Mouse (Mus musculus): ENCODE results near the gene Cdc42ep4.

Cdc42ep4 gene

GRCm38 (mm10) chr11:113751484-113752084 lies at the start of gene Cdc42ep4:
TSS of gene Cdc42ep4 (minus strand) at chr11:113751881.
- peak; percentile 76 for DNase-seq

GRCm38 (mm10) chr11:113800026-113800425 lies 48.3 kb upstream of the Cdc42ep4 start:
- no peak for DNase-seq

GRCm38 (mm10) chr11:113799041-113799447 lies 47.4 kb upstream of the Cdc42ep4 start:
- DNase-seq, result no peak

GRCm38 (mm10) chr11:113798011-113798410 lies 46.3 kb upstream of the Cdc42ep4 start:
- peak; percentile 69 for DNase-seq

- no peak for DNase-seq
These were observed 45.6 kb upstream of the Cdc42ep4 start for GRCm38 (mm10) chr11:113797014-113797983.

- DNase-seq, result no peak
These were observed 44.2 kb upstream of the Cdc42ep4 start for GRCm38 (mm10) chr11:113795846-113796245.

- peak; percentile 26 for DNase-seq
These were observed 39.9 kb upstream of the Cdc42ep4 start for GRCm38 (mm10) chr11:113791357-113792215.

- no peak for DNase-seq
These were observed 37.4 kb upstream of the Cdc42ep4 start for GRCm38 (mm10) chr11:113789101-113789500.

- DNase-seq, result no peak
These were observed 36.6 kb upstream of the Cdc42ep4 start for GRCm38 (mm10) chr11:113788183-113788789.

- DNase-seq, result no peak
These were observed 35.9 kb upstream of the Cdc42ep4 start for GRCm38 (mm10) chr11:113787432-113788182.

GRCm38 (mm10) chr11:113787009-113787408 lies 35.3 kb upstream of the Cdc42ep4 start:
- DNase-seq, result no peak

GRCm38 (mm10) chr11:113786395-113786794 lies 34.7 kb upstream of the Cdc42ep4 start:
- no peak for DNase-seq

GRCm38 (mm10) chr11:113785406-113786171 lies 33.9 kb upstream of the Cdc42ep4 start:
- peak; percentile 50 for DNase-seq

GRCm38 (mm10) chr11:113784656-113785396 lies 33.1 kb upstream of the Cdc42ep4 start:
- no peak for DNase-seq

GRCm38 (mm10) chr11:113782496-113782895 lies 30.8 kb upstream of the Cdc42ep4 start:
- DNase-seq, result no peak

- DNase-seq, result no peak
These were observed 30.3 kb upstream of the Cdc42ep4 start for GRCm38 (mm10) chr11:113782006-113782405.

GRCm38 (mm10) chr11:113779680-113780041 lies 28.0 kb upstream of the Cdc42ep4 start:
- no peak for DNase-seq

GRCm38 (mm10) chr11:113778733-113779679 lies 27.3 kb upstream of the Cdc42ep4 start:
- no peak for DNase-seq

GRCm38 (mm10) chr11:113777878-113778464 lies 26.3 kb upstream of the Cdc42ep4 start:
- DNase-seq, result no peak
